8 mouse cellular contexts compared by ENCODE assay signal in the genomic region with DNA sequence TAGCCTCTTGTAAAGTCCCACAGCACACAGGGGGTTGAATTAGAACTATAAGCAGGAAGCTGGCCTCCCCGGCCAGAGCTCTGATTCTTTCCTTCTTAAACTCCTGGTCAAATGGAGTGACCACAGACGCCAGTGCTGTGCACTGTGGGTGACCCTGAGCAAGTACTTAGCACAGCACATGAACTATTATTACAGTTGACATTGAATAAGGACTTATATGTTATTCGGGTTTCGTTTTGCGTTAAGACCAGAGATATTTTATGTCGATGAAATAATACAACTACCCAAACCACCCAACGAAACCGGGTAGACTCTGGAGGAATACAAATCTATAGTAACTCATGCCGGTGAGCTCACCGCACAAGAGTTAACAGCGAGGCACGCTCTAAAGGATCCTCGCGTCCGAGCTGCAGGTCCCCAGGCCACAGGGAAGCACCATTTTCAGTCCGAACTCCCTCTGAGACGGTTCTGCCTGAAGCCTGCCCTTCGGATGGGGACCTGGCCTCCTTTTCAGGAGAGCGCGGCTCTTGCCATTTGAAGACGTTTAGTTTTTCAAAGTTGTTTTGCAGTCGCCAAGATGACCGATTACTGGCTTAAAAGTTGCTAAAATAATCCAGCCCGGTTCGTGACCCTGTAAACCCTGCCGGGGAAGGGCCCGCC. TPM values are rescaled to one million over a fixed set of nuclear protein-coding genes. Genes with fewer than 3 reads are reported as not detected.
DNase-seq lines count a peak whose midpoint lies in the region; ATAC-seq and TF ChIP-seq lines count a peak whose summit lies in the region.

No protein-coding gene starts in this region.

- in situ Hi-C loops in ES-E14 (cut with MboI; ENCODE audit: low sequenced_read_pairs in 2 of 2, unreplicated experiment in 2 of 2): no loop called here

- peak overlapping the region; percentile 71 to 82 for H3K4me3 ChIP-seq in ES-E14 (ENCODE audit: insufficient read depth in 1 of 2, low read depth in 1 of 2, low read length in 2 of 2, poor library complexity in 1 of 2, severe bottlenecking in 1 of 2)
- H3K4me3 ChIP-seq in forebrain, embryonic 14.5 days (ENCODE audit: low read depth, low read length): peak overlapping the region; percentile 54
- H3K4me3 ChIP-seq in limb, embryonic 14.5 days (replicated peaks; ENCODE audit: low read length): peak overlapping the region; percentile 56
- peak overlapping the region; percentile 59 for H3K4me3 ChIP-seq in neural tube, embryonic 15.5 days (replicated peaks)

- H3K4me2 ChIP-seq in forebrain, embryonic 14.5 days (ENCODE audit: low read length): peak overlapping the region; percentile 77
- H3K4me2 ChIP-seq in limb, embryonic 14.5 days (replicated peaks; ENCODE audit: low read depth, low read length, severe bottlenecking): peak overlapping the region; percentile 72
- peak overlapping the region; percentile 91 for H3K4me2 ChIP-seq in neural tube, embryonic 15.5 days

- peak overlapping the region; percentile 92 for H3K9ac ChIP-seq in ES-E14 (ENCODE audit: insufficient read depth, low read depth, low read length, poor library complexity, severe bottlenecking)
- peak overlapping the region; percentile 60 for H3K9ac ChIP-seq in forebrain, embryonic 14.5 days (ENCODE audit: low read length)
- H3K9ac ChIP-seq in limb, embryonic 14.5 days (ENCODE audit: low read depth, low read length, severe bottlenecking): peak overlapping the region; percentile 71
- peak overlapping the region; percentile 62 for H3K9ac ChIP-seq in neural tube, embryonic 15.5 days (replicated peaks)

- TF ChIP-seq POLR2A in limb, embryonic 14.5 days (IDR thresholded peaks at IDR 0.05; ENCODE audit: borderline replicate concordance, extremely low read depth, insufficient read depth, insufficient read length): no peak

- peak overlapping the region; percentile 26 for H3K27ac ChIP-seq in ES-E14 (ENCODE audit: insufficient read depth, low read depth, low read length, poor library complexity, severe bottlenecking)
- no peak overlapping the region for H3K27ac ChIP-seq in forebrain, embryonic 14.5 days (ENCODE audit: low read depth, low read length)
- H3K27ac ChIP-seq in limb, embryonic 14.5 days (replicated peaks; ENCODE audit: low read depth, low read length): peak overlapping the region; percentile 70
- peak overlapping the region; percentile 65 for H3K27ac ChIP-seq in neural tube, embryonic 15.5 days (replicated peaks)

- H3K4me1 ChIP-seq in ES-E14 (ENCODE audit: control insufficient read depth in 2 of 2, insufficient read depth in 2 of 2, low read length in 2 of 2, poor library complexity in 1 of 2): peaks cover 5 to 9% of the 10 kb centered on the region in 2 experiments; a peak in 3 of 4 replicates
- H3K4me1 ChIP-seq in forebrain, embryonic 14.5 days (ENCODE audit: control insufficient read depth, insufficient read depth, low read length): peaks cover 8% of the 10 kb centered on the region; the same call in 1 of the 2 replicates
- H3K4me1 ChIP-seq in limb, embryonic 14.5 days (ENCODE audit: control insufficient read depth, insufficient read depth, low read length): peaks cover 5% of the 10 kb centered on the region; the same call in 1 of the 2 replicates
- H3K4me1 ChIP-seq in neural tube, embryonic 15.5 days: peaks cover 25% of the 10 kb centered on the region

- H3K27me3 ChIP-seq in forebrain, embryonic 14.5 days (replicated peaks; ENCODE audit: control insufficient read depth, insufficient read depth, low read length): no peaks in the 10 kb centered on the region
- no peaks in the 10 kb centered on the region for H3K27me3 ChIP-seq in limb, embryonic 14.5 days (ENCODE audit: control insufficient read depth, insufficient read depth, low read length)
- H3K27me3 ChIP-seq in neural tube, embryonic 15.5 days (replicated peaks): no peaks in the 10 kb centered on the region

- DNase-seq in adrenal gland, postnatal 14 days: peak; percentile 36
- DNase-seq in adrenal gland, postnatal 36 days: no peak
- no peak for DNase-seq in ES-E14 (ENCODE audit: low read depth, low spot score)
- DNase-seq in forebrain, embryonic 14.5 days (ENCODE audit: low spot score): peak; percentile 6
- no peak for DNase-seq in limb, embryonic 14.5 days (ENCODE audit: low spot score)
- DNase-seq in right cerebral cortex, postnatal 14 days: no peak

- ATAC-seq in forebrain, embryonic 14.5 days: peak; percentile 4; the same call in 1 of the 2 replicates
- no peak for ATAC-seq in limb, embryonic 14.5 days (ENCODE audit: low FRiP score, low read depth)
- ATAC-seq in neural tube, embryonic 15.5 days (ENCODE audit: low FRiP score): peak; percentile 26; the same call in 1 of the 2 replicates
- ATAC-seq in cerebellum, adult (ENCODE audit: insufficient number of reproducible peaks, low FRiP score, low TSS enrichment): no peak

- no peaks in the 10 kb centered on the region for H3K9me3 ChIP-seq in ES-E14 (ENCODE audit: control insufficient read depth, insufficient read depth, low read depth, low read length)
- H3K9me3 ChIP-seq in forebrain, embryonic 14.5 days (replicated peaks; ENCODE audit: control insufficient read depth, low read length): no peaks in the 10 kb centered on the region
- no peaks in the 10 kb centered on the region for H3K9me3 ChIP-seq in limb, embryonic 14.5 days (ENCODE audit: control insufficient read depth, low read length)
- H3K9me3 ChIP-seq in neural tube, embryonic 15.5 days (replicated peaks): no peaks in the 10 kb centered on the region

- H3K36me3 ChIP-seq in ES-E14 (ENCODE audit: control insufficient read depth, insufficient read depth, low read length, poor library complexity, severe bottlenecking): peaks cover 16% of the 10 kb centered on the region
- H3K36me3 ChIP-seq in forebrain, embryonic 14.5 days (ENCODE audit: control insufficient read depth, insufficient read depth, low read length): no peaks in the 10 kb centered on the region
- 0 out of 2 replicates have a peak, but pooled peaks cover 6% of the 10 kb centered on the region for H3K36me3 ChIP-seq in limb, embryonic 14.5 days (ENCODE audit: control insufficient read depth, insufficient read depth, low read length)
- H3K36me3 ChIP-seq in neural tube, embryonic 15.5 days: no peaks in the 10 kb centered on the region

- 3% methylated on average over 27 of the region's 27 CpGs for WGBS in forebrain, embryonic 14.5 days
- WGBS in limb, embryonic 14.5 days: 2% methylated on average over 27 of the region's 27 CpGs
- WGBS in neural tube, embryonic 15.5 days: 2% methylated on average over 27 of the region's 27 CpGs

TF ChIP-seq in ES-E14, 5 proteins besides CTCF, POLR2A, EP300 and RAD21:
- no peak for TF ChIP-seq ZNF384 (IDR thresholded peaks at IDR 0.05; ENCODE audit: low read depth, low read length)

RNA-seq across cellular contexts. Expression of a gene that starts 0.6 kb away (rescaled TPM):
- total RNA-seq in adrenal gland, postnatal 14 days (2021): 28.6 and 35.1 TPM in 2 replicates
- total RNA-seq in adrenal gland, postnatal 36 days (2021): 10 to 100 TPM; 23.3 to 33.5 TPM
- 23.0 and 34.5 TPM in 2 replicates for total RNA-seq in ES-E14 (2012; rRNA removed)
- polyA plus RNA-seq in forebrain, embryonic 14.5 days (2014; fragmentation: Nextera tagmentation; extraction: Ambion mirVana): 10.3 and 11.5 TPM in 2 replicates
- polyA plus RNA-seq in limb, embryonic 14.5 days (2012; rRNA removed): 36.1 and 42.7 TPM in 2 replicates
- 26.7 and 28.3 TPM in 2 replicates for polyA plus RNA-seq in limb, embryonic 14.5 days (2014; fragmentation: Nextera tagmentation; extraction: Ambion mirVana)
- polyA plus RNA-seq in neural tube, embryonic 15.5 days (2015; fragmentation: Nextera tagmentation; extraction: Ambion mirVana): 6.7 and 13.1 TPM in 2 replicates

RNA-seq across cellular contexts. Expression of a gene that starts 21.8 kb away (rescaled TPM):
- 29.5 and 32.8 TPM in 2 replicates for total RNA-seq in adrenal gland, postnatal 14 days (2021)
- total RNA-seq in adrenal gland, postnatal 36 days (2021): 10 to 100 TPM; 30.2 to 38.6 TPM
- total RNA-seq in ES-E14 (2012; rRNA removed): 62.6 and 95.1 TPM in 2 replicates
- polyA plus RNA-seq in forebrain, embryonic 14.5 days (2014; fragmentation: Nextera tagmentation; extraction: Ambion mirVana): 32.2 and 35.1 TPM in 2 replicates
- 59.0 and 66.7 TPM in 2 replicates for polyA plus RNA-seq in limb, embryonic 14.5 days (2012; rRNA removed)
- polyA plus RNA-seq in limb, embryonic 14.5 days (2014; fragmentation: Nextera tagmentation; extraction: Ambion mirVana): 34.8 and 36.0 TPM in 2 replicates
- polyA plus RNA-seq in neural tube, embryonic 15.5 days (2015; fragmentation: Nextera tagmentation; extraction: Ambion mirVana): 38.0 and 42.8 TPM in 2 replicates

RNA-seq across cellular contexts. Expression of a gene that starts 33.1 kb away (rescaled TPM):
- 18.3 and 20.2 TPM in 2 replicates for total RNA-seq in adrenal gland, postnatal 14 days (2021)
- total RNA-seq in adrenal gland, postnatal 36 days (2021): 10 to 100 TPM; 13.0 to 23.0 TPM
- total RNA-seq in ES-E14 (2012; rRNA removed): 0.63 and 1.7 TPM in 2 replicates
- polyA plus RNA-seq in forebrain, embryonic 14.5 days (2014; fragmentation: Nextera tagmentation; extraction: Ambion mirVana): 17.4 and 17.6 TPM in 2 replicates
- polyA plus RNA-seq in limb, embryonic 14.5 days (2012; rRNA removed): 2.9 and 3.0 TPM in 2 replicates
- polyA plus RNA-seq in limb, embryonic 14.5 days (2014; fragmentation: Nextera tagmentation; extraction: Ambion mirVana): 2.5 and 2.9 TPM in 2 replicates
- polyA plus RNA-seq in neural tube, embryonic 15.5 days (2015; fragmentation: Nextera tagmentation; extraction: Ambion mirVana): 13.6 and 13.9 TPM in 2 replicates

RNA-seq across cellular contexts. Expression of a gene that starts 51.4 kb away (rescaled TPM):
- 15.9 and 23.3 TPM in 2 replicates for total RNA-seq in adrenal gland, postnatal 14 days (2021)
- total RNA-seq in adrenal gland, postnatal 36 days (2021): 10 to 100 TPM; 22.4 to 27.2 TPM
- total RNA-seq in ES-E14 (2012; rRNA removed): 40.3 and 58.1 TPM in 2 replicates
- 7.4 and 8.1 TPM in 2 replicates for polyA plus RNA-seq in forebrain, embryonic 14.5 days (2014; fragmentation: Nextera tagmentation; extraction: Ambion mirVana)
- 16.3 and 23.2 TPM in 2 replicates for polyA plus RNA-seq in limb, embryonic 14.5 days (2012; rRNA removed)
- 17.0 and 17.2 TPM in 2 replicates for polyA plus RNA-seq in limb, embryonic 14.5 days (2014; fragmentation: Nextera tagmentation; extraction: Ambion mirVana)
- 13.2 and 17.7 TPM in 2 replicates for polyA plus RNA-seq in neural tube, embryonic 15.5 days (2015; fragmentation: Nextera tagmentation; extraction: Ambion mirVana)

Comparison
In these comparisons a context has a peak if more than half of its experiments do, and no peak if none do; other contexts are left out.
1. DNase-seq: peak in adrenal gland, postnatal 14 days (single experiment) and forebrain, embryonic 14.5 days (single experiment); none in adrenal gland, postnatal 36 days (0 of 2), ES-E14 (single experiment), limb, embryonic 14.5 days (single experiment) and right cerebral cortex, postnatal 14 days (single experiment).
2. ATAC-seq: peak in forebrain, embryonic 14.5 days (single experiment) and neural tube, embryonic 15.5 days (single experiment); none in limb, embryonic 14.5 days (single experiment) and cerebellum, adult (single experiment).
3. Peak in every context shown above with its lines, with median percentiles within 50 percentile points of each other: H3K4me3 ChIP-seq, H3K9ac ChIP-seq and H3K4me2 ChIP-seq.